Mouse (Mus musculus): ENCODE measurements around the gene Pou3f3.

GRCm38 (mm10) chr1:42700815-42701214 lies 5.2 kb downstream of the Pou3f3 start:
- TF ChIP-seq GATA1 (IDR thresholded peaks at IDR 0.05; ENCODE audit: low read length) (no peak), TAL1 (IDR thresholded peaks at IDR 0.05; ENCODE audit: low read length) (no peak)
